Mouse (Mus musculus) NIH3T3 (cell line): ENCODE data around the gene Trim10.
"Not testable (repeated sequence)": the region's sequence is repeated elsewhere in the genome, so short reads cannot be mapped to it uniquely, and the experiment has no call there.

Source experiments
- DNase-seq: peaks from one replicate; pipeline ENCODE4 v3.0.0-alpha.2; 2012; ENCODE audit warnings: low read depth

Gene Trim10

DNA sequence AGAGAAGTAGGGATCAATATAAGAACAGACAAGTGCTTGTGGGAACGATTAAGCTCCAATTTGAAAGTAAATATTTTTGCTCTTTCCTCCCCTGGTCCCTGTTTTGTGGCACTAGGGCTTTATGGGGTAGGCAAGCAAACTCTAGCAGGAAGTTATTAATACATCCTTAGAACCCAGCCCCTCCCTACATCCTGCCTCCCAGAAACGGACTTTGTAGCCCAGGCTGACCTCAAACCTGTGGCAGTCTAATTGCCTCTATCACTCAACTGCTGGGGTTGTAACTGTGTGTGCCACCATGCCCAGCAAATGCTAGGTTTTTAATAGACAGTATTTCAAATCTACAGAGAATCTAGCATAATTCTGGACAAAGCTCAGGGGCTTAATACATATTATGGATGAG lies 7.7 kb upstream of the Trim10 start:
- no peak for DNase-seq

- DNase-seq: no peak
Observed at GRCm38 (mm10) chr17:36866719-36867527, 2.5 kb upstream of the Trim10 start, which contains the start of gene Trim15. Gene Trim15, minus strand, starts transcription at chr17:36867210.

- DNase-seq: no peak
Observed at GRCm38 (mm10) chr17:36868836-36869235, 538 bp upstream of the Trim10 start.

DNA sequence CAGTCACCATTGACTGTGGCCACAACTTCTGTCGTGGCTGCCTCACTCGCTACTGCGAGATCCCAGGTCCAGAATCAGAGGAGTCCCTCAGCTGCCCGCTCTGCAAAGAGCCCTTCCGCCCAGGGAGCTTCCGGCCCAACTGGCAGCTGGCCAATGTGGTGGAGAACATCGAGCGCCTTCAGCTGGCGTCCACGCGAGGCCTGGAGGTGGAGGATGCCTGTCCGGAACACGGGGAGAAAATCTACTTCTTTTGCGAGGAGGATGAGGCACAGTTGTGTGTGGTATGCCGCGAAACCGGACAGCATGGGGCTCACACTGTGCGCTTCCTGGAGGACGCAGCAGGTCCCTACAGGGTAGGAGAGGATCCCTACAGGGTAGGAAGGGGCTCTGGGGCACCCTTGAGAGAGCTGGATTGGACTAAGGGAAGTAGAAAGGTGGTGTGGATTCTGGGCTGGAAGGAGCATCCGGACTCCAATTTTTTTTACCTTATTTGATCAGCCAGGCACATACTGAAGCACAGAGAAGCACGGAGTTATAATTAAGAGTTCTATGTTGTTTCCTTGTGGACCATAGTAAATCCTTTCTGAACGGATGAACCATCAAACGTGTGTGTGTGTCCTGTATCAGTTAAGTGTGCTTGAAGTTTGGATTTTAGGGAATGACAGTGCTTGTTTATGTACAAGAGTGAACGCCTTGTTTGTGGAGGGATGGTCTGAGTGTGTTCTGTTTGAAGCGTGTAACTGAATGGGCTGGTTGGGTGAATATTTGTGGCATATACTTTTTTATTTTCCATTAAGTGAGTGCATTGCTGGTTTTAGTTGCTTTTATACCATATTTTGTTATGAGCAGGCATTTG lies 809 bp downstream of the Trim10 start:
- no peak for DNase-seq

- peak; percentile 48 for DNase-seq
Observed at GRCm38 (mm10) chr17:36874636-36875035, 5.3 kb downstream of the Trim10 start.

DNA sequence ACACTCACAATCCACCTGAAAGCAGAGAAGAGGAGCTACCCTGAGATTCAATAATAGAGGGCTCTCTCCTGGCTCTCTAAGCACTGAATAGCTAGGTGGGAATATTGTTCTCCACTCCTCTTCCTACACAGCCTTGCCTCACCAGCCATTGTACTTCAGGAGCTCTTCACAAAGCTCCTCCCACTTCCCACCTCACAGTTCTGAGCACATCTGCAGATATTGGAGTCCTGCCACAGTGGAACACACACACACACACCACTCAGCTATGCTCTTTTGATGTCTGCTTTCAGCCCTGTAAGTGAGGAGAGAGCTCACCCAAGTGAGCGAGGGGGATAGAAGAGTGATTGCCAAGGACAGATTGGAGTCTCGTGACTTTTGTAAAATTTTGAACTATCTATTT lies 14.0 kb downstream of the Trim10 start:
- peak; percentile 41 for DNase-seq

DNA sequence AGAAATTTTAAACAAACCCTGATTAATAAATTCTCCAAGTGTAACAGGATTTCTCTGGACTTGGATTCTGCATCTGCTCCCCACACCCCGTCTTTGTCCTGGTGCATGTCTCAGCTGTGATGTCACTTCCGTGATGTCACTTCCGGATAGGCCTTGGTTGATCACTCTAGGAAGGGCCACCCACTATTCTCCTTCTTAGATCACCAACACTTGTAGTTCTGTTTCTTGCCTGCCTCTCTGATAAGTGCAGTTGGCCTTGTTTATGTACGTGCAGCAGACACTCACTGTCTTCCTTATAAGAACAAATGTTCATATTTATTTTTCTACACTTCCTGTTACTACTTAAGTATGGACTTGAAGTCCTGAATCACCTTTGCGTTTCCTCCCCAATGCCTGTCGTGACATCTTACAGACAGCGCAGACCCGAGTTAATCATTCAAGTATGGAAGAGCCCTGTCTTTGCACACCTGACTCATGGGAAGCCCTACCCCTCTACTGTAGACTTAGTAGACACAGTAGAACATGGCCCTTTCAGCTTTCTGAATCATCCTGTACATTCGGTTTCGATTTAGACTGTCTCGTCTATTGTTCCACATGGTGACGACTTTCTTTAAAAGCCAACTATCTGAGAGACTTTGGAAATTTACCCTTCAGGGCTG lies 15.9 kb downstream of the Trim10 start:
- DNase-seq: no peak

- no peak for DNase-seq
Observed at GRCm38 (mm10) chr17:36890073-36890903, 20.9 kb downstream of the Trim10 start, which contains the start of gene Trim40. Gene Trim40, minus strand, starts transcription at chr17:36890123.

- not testable (repeated sequence) for DNase-seq
Observed at GRCm38 (mm10) chr17:36891496-36891895, 22.1 kb downstream of the Trim10 start.

DNA sequence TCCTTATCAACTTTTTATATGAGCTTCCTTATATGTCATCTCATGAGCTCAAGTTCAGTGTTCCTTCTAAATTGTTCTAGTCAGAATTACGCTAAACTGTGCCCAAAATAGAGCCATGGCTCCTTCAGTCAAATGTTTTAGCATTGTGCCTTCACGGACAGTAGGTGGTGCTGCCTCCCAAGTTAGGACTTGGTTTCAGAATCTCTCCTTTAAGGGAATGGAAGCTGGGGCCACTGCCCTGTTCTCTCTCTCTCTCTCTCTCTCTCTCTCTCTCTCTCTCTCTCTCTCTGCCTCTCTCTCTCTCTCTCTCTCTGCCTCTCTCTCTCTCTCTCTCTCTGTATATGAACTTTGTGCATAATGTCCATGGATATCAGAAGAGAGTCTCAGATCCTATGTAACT lies 23.0 kb downstream of the Trim10 start:
- peak; percentile 80 for DNase-seq

- DNase-seq: no peak
Observed at GRCm38 (mm10) chr17:36893387-36893786, 24.0 kb downstream of the Trim10 start.

- peak; percentile 81 for DNase-seq
Observed at GRCm38 (mm10) chr17:36896583-36896982, 27.2 kb downstream of the Trim10 start.

DNA sequence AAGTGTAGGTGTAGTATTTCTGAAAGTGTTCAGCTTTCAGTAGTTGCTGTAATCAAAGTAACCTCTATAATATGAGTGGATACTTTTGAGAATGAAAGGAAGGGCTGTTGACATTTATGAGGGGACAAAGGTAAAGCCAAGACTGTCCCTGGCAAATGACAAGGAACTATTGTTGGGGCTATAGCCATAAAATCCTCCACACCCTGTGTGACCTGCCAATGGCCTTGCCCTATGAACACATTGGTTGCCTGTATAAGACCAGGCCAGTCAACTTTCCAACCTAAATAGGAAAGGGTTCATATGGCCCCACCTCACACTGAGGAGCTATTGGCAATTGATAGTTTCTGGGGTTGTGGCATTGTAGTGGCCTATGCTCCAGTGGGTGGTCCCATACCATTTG lies 27.7 kb downstream of the Trim10 start:
- no peak for DNase-seq

DNA sequence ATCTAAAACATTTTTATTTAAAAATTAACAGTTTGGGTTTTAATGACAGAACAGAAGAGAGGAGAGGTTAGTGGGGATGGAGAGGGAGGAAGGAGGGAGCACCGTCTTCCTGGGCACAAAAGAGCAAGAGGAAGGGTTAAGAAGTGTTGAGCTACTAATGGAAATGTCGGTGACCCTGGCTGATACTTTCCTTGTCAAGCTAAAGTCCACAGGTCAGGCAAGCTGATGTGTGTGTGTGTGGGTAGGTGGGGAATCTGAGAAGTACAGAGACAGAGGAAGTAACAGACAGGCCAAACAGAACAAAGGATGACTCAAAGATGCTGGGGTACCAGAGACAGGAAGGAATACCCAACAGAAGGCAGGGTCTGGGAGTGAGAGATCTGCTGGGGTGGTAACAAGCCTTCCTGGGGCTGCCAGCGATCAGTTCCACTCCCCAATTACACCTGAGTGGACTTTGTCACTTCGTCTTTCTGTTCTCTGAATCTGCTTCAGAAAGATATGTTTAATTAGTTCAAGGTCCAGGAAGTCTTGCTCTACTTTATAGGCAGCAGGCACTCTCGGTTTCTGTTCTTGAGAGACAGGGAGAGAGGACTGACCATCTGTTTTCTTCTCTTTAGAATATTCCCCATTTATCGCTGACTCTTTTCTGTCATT lies 28.3 kb downstream of the Trim10 start, which contains the start of gene Trim31:
Gene Trim31 (plus strand): TSS at position 567 of the 654 bp plus-strand sequence.
- DNase-seq: no peak

DNA sequence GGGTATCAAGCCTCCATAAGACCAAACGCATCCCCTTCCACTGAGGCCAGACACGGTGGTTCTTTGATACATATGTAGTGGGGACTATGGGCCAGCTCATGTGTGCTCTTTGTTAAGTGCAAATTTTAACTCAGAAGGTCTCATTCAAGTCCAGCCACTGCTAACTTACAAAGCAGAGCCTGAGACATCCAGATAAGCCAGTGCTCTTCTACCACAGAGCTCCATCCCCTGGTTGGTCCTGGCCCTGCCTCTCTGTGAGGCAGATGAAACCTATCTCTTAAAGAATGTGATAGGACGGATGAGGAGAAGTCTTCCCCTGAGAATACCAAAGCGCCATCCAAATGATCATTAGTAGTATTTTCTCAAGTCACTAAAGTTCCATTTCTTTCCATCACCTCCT lies 30.0 kb downstream of the Trim10 start:
- DNase-seq: no peak

DNA sequence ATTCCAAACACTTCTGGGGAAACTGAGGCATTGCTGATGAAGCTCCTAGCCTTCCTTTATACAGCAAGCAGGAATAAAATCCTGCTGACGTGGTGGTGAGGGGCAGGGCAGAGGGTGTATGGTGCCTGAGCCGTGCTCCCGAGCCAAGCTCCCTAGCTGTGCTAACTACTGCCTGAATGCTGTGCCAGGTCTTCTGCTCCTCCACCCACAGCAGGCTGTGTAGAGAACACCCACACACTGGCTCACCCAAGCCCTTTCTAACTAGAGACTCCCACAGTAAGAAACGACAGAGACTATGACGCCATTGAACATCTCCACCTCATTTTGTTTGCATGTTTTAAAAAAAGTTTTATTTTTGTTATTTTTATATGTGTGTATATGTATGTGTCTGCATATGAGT lies 30.6 kb downstream of the Trim10 start:
- no peak for DNase-seq

- no peak for DNase-seq
Observed at GRCm38 (mm10) chr17:36900691-36901090, 31.3 kb downstream of the Trim10 start.

GRCm38 (mm10) chr17:36903651-36904050 lies 34.3 kb downstream of the Trim10 start:
- DNase-seq: peak; percentile 34

DNA sequence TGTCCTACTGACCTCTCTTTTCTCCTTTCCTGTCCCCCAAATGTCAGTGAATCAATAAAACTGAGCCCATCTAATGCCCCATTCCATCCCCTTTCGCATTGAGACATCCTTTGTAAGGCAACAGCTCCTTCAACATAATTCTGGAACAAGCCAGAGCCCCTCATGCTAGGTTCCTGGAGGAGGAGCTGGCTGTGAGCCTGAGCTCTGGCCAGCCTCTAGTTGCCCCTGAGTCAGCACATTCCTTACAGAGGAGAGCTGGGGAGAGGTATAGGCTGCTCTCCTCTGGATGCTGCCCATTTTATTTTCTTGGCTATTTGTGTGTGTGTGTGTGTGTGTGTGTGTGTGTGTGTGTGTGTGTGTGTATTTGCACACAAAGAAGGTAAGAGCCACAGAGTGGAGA lies 38.9 kb downstream of the Trim10 start:
- peak; percentile 56 for DNase-seq

GRCm38 (mm10) chr17:36909802-36910201 lies 40.4 kb downstream of the Trim10 start:
- DNase-seq: no peak

GRCm38 (mm10) chr17:36912031-36912430 lies 42.7 kb downstream of the Trim10 start:
- no peak for DNase-seq
